Mouse (Mus musculus): ENCODE results near the gene Lpar4.

Lpar4 gene

GRCm38 (mm10) chrX:106920175-106920827 is at the start of gene Lpar4:
Gene Lpar4, plus strand, starts transcription at chrX:106920625.
- no peak for DNase-seq (ENCODE audit: low spot score in 2 of 2)

GRCm38 (mm10) chrX:106871426-106871825 is 49.0 kb upstream of the Lpar4 start:
- DNase-seq (ENCODE audit: low spot score in 2 of 2): no peak

GRCm38 (mm10) chrX:106871894-106872293 is 48.5 kb upstream of the Lpar4 start:
- DNase-seq (ENCODE audit: low spot score in 2 of 2): no peak

DNA sequence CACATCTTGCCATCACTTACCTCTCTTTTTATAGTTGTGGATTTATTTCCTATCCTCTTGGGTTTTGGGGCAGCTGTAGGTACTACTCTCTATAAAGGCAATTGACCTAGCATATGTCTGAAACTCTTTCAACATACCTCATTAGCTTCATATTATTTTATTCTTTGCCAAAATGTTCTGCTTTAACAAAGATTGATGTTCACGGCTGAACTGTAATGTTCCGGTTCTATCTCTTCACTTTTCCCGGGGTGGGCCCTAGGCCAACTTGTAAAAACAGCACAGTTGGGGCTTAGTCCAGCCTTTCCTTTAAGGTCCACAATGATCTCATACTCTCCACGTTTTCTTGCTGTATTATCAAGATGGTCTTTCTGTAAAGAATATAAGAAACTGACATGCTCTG is 48.1 kb upstream of the Lpar4 start:
- no peak for DNase-seq (ENCODE audit: low spot score in 2 of 2)

DNA sequence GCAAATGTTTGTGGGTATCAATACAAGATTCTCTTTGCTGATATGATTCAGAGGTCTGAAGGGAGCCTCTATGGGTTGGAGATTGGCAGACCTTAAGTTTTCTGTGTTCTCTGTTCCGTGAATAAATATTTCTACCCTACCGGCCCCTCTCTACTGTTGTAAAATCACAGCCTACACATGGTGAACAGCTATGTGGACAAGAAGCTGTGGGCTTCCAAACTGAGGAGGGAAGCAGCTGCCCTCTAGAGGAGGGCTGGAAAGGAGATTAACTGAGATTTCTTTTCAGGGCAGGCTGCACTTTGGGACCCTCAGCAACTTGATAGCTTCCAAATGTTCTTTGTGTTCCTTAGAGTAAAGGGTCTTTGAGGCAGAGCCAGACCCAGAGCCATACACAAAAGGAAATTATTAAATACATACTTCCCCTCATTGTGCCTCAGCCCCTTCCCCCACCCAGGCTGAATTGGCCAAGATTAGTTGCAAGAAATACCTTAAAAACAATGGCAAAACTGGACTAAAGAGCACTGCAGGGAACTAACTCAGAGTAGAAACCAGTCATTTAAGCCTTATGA is 22.6 kb upstream of the Lpar4 start:
- no peak for DNase-seq (ENCODE audit: low spot score in 2 of 2)

GRCm38 (mm10) chrX:106920828-106921619 is 599 bp downstream of the Lpar4 start:
- no peak for DNase-seq (ENCODE audit: low spot score in 2 of 2)

- DNase-seq (ENCODE audit: low spot score in 2 of 2): no peak
These were observed 4.1 kb downstream of the Lpar4 start for GRCm38 (mm10) chrX:106924572-106924971.

- DNase-seq (ENCODE audit: low spot score in 2 of 2): no peak
These were observed 18.9 kb downstream of the Lpar4 start for GRCm38 (mm10) chrX:106939326-106939725.

DNA sequence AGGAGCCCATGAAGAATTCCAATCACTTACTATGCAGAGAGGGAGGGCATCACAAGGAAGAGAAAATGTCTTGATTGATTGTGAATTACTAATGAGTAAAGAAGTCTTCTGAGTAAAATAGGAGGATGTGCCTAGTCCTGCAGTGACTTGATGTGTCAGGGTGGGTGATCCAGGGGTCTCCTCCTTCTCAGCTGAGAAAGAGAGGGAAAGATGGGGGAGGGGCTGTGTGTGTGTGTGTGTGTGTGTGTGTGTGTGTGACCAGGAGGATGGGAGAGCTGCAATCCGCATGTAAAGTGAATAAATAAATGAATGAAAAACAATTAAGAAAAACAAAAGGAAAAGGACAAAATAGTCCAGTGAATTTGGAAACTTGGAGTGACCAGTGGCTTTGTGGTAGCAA is 30.1 kb downstream of the Lpar4 start:
- no peak for DNase-seq (ENCODE audit: low spot score in 2 of 2)

DNA sequence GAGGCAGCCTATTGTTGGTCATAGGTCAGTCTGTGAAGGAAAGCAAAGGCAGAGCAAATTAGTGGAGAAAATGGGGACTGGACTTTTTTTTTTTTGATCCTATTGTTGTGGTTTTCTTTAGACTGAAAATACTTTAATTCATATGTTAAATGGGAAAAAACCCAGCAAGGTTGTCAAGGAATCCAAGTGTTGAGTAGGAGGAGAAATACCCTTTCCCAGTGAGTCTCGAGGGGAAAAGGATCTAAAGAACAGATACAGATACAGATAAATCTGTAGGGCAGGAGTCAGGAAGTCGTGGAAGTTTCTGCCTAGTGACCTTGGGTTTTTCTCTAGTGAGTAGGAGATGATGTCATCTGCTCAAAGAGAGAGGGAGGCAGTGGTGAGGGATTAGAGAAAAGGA is 30.6 kb downstream of the Lpar4 start:
- DNase-seq (ENCODE audit: low spot score in 2 of 2): no peak

DNA sequence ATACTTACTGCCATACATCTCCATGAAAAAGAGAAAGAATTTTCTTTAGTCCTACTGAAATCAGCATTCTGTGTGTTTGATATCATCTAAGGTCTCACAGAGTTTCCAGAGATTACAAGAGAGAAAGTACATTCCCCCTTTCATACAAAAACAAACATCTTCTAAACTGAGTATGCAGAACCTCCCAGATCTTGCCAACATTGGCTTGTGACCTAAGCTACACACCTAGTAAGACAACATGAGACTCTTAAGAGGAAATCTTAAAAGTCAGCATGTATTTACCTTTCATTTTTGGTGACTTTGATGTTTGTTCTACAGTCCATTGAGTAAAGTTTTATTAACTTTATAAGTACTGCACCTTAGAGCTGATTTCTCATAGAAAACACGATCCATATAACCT is 33.4 kb downstream of the Lpar4 start:
- no peak for DNase-seq (ENCODE audit: low spot score in 2 of 2)

GRCm38 (mm10) chrX:106962233-106962632 is 41.8 kb downstream of the Lpar4 start:
- no peak for DNase-seq (ENCODE audit: low spot score in 2 of 2)

DNA sequence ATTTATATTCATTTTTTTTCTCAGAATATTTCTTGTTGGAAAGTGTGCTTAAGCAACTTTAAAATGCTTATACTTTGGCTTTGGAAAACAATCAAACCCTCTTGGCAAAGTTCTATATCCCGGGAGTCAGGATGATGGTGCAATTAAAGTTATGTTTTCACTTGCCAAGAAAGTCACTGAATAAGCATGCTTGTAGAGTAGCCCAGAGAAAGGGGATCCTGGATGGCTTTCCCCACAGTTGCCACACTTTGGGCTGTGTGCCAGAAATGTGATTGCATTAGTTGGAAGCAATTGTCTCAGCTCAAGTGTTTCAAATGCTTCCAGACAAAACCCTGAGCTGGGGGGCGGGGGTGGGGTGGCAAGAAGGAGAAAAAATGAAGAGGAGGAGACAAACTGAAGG is 43.9 kb downstream of the Lpar4 start:
- DNase-seq (ENCODE audit: low spot score in 2 of 2): no peak
